Mouse (Mus musculus) T-cell, adult 66 days (primary cell): Measurements from ENCODE around the gene Sult4a1. TPM values are rescaled to one million over a fixed set of nuclear protein-coding genes. Genes with fewer than 3 reads are reported as not detected.

Source experiments
- total RNA-seq, 2 experiments: library from RNA; stranded (reverse); gene quantifications; 3 replicates in 1 of 2; 4 replicates in 1 of 2; pipeline ENCODE4 v1.2.4; 2023

Sult4a1 gene
- total RNA-seq, result not detected

DNA sequence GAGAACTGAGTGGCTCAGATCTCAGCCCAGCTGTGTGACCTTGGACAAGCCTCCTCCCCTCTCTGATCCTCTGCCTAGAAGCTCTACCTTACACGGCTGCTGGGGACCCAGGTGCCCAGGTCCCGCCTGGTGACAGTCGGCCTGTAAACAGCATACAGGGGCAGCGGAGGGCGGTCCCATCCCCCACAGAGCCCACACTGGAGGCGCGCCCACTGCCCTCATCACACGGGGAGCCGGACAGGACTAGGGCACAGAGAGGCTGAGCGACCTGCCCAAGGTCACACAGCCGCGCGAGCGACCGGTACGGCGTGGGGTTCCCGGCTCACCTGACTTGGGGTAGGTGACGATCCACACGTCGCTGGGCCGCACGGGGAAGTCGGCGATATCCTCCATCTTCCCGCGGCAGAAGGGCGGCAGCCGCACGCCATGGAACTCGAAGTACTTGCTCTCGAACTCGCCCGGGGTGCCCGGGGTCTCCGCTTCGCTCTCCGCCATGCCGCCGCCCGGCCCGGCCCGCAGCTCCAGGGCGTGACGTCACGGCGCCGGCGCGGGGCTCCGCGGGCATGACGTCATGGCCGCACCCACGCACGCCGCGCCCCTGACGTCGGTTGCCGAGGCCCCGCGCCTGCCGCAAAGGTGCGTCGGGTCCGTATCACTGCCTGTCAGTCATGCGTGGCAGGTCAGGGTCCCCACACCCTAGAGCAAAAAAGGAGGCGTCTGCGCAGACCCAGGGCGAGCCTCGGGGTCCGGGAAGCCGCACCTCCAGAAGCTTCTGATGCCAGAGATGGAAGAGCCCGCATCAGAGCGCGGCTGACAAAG lies at the start of gene Sult4a1:
TSS of gene Sult4a1 (minus strand) at position 650 of the 819 bp plus-strand sequence.

DNA sequence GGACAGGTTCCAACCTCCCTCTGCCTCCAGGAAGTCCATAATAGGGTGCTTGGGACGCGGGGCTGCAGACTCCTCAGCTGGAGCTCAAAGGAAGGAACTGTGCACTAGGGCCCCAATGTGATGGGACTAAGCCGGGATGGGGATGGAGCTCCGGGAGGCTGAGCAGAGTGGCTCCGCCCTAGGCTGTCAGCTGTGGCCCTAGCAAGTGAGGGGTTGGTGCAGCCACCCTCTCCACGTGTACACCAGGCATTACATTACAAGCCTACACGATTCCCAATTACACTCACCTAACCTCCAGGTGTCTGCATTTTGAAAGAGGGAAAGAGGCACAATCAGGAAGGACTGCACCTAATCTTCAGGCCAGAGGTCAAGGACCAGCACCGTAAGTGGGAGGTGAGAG lies 17.5 kb upstream of the Sult4a1 start, which contains the start of gene Pnpla5:
TSS of gene Pnpla5 (minus strand) at position 101 of the 400 bp plus-strand sequence.

DNA sequence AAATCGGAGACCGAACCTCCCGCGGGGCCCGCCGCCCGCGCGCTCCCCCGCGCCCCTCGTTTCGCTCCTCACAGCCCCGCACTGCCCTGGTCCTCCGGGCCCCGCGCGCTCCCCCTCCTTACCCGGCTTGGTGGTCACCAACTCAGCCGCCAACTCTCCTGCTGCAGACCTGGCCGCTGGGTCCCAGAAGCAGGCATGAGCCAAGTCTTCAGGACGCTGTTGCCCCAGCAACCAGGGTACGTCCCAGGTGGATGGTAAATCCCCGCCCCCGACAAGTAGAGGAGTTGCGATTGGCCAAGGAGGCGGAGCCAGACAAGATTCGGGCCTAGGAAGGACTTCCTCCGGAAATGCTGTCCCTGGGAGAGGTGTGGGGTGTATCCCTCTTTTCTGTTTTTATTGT lies 40.4 kb downstream of the Sult4a1 start, which contains the start of gene Efcab6:
TSS of gene Efcab6 (minus strand) at position 240 of the 400 bp plus-strand sequence.

Other genes with a start within 250 kb of the Sult4a1 start
- not detected for gene Efcab6, start 40.4 kb downstream of the Sult4a1 start, total RNA-seq
- not detected for gene Pnpla5, start 17.4 kb upstream of the Sult4a1 start, total RNA-seq
- gene Pnpla3, start 62.1 kb upstream of the Sult4a1 start, total RNA-seq, result not detected
- 10 to 100 TPM; 79.9 to 86.1 TPM for gene Samm50, start 86.5 kb upstream of the Sult4a1 start, total RNA-seq
- gene Parvb, start 126.3 kb upstream of the Sult4a1 start, total RNA-seq, result 1 to 10 TPM in 1 of 2 experiments, under 1 TPM in 1; 0.39 to 1.2 TPM
- gene Parvg, start 218.3 kb upstream of the Sult4a1 start, total RNA-seq, result 10 to 100 TPM; 82.0 to 92.2 TPM